Mouse (Mus musculus) limb, embryonic 14.5 days (tissue): ENCODE measurements around the gene Dclk2. TPM values are rescaled to one million over a fixed set of nuclear protein-coding genes. Genes with fewer than 3 reads are reported as not detected.

Experiments used
- ATAC-seq: fragments of 200-750 bp; cut with Nextera tagmentation; 2 replicates; pipeline ENCODE4 v1.8.0; 2017; ENCODE audit warnings: low read depth, moderate number of reproducible peaks, moderate TSS enrichment; ENCODE audit not compliant: low FRiP score
- DNase-seq: peaks from one replicate; pipeline ENCODE4 v3.0.0-alpha.2; 2015; ENCODE audit warnings: low spot score
- H3K27ac ChIP-seq: fragments of 300-500 bp; sonication (generic); replicated peaks from 2 replicates; pipeline ENCODE4 v1.5.1; 2014; ENCODE audit warnings: low read depth, mild to moderate bottlenecking, low read length, moderate library complexity, mixed read lengths
- H3K27me3 ChIP-seq: fragments of 300-500 bp; sonication (generic); 2 replicates; pipeline ENCODE4 v1.6.1; 2014; ENCODE audit warnings: low read length, mixed read lengths; ENCODE audit not compliant: control insufficient read depth, insufficient read depth
- H3K36me3 ChIP-seq: fragments of 300-500 bp; sonication (generic); 2 replicates; pipeline ENCODE4 v1.6.1; 2014; ENCODE audit warnings: mild to moderate bottlenecking, low read length, moderate library complexity, mixed read lengths; ENCODE audit not compliant: control insufficient read depth, insufficient read depth
- H3K4me1 ChIP-seq: fragments of 300-500 bp; sonication (generic); 2 replicates; pipeline ENCODE4 v1.6.1; 2014; ENCODE audit warnings: antibody characterized with exemption, low read length, mixed read lengths; ENCODE audit not compliant: control insufficient read depth, insufficient read depth
- H3K4me2 ChIP-seq: fragments of 300-500 bp; sonication (generic); replicated peaks from 2 replicates; pipeline ENCODE4 v1.6.1; 2014; ENCODE audit warnings: low read depth, mild to moderate bottlenecking, low read length, moderate library complexity; ENCODE audit not compliant: severe bottlenecking
- H3K4me3 ChIP-seq: fragments of 300-500 bp; sonication (generic); replicated peaks from 2 replicates; pipeline ENCODE4 v1.5.1; 2014; ENCODE audit warnings: low read length
- H3K9ac ChIP-seq: fragments of 300-500 bp; sonication (generic); 2 replicates; pipeline ENCODE4 v1.6.1; 2014; ENCODE audit warnings: mild to moderate bottlenecking, low read depth, low read length, moderate library complexity; ENCODE audit not compliant: severe bottlenecking
- H3K9me3 ChIP-seq: fragments of 300-500 bp; sonication (generic); 2 replicates; pipeline ENCODE4 v1.6.1; 2016; ENCODE audit warnings: low read length; ENCODE audit not compliant: control insufficient read depth
- POLR2A ChIP-seq: fragments of 200-500 bp; IDR thresholded peaks from 2 replicates; pipeline ENCODE4 v1.8.0; 2012; ENCODE audit warnings: inconsistent platforms, mild to moderate bottlenecking, moderate library complexity, borderline replicate concordance; ENCODE audit not compliant: insufficient read depth, insufficient read length; ENCODE audit errors: extremely low read depth
- WGBS: fragments of 180-500 bp; shearing (Covaris S2); extraction: QIAGEN DNeasy Blood & Tissue Kit; methylation state at CpG from one replicate; pipeline ENCODE4 v1.1.7; 2014; 5-methylcytosine and 5-hydroxymethylcytosine counted together
- polyA plus RNA-seq, 2 experiments: library from polyadenylated mRNA; depleted of rRNA in 1 of 2; stranded (reverse) in 1 of 2; unstranded in 1 of 2; fragments of >200 nt; fragmentation: Nextera tagmentation in 1 of 2; extraction: Ambion mirVana in 1 of 2; gene quantifications; 2 replicates each; pipeline versions ENCODE4 v1.2.1 to v1.2.3; 2012 to 2014

Gene Dclk2
- polyA plus RNA-seq, 2 experiments, result 5.4 to 16.7 TPM

DNA sequence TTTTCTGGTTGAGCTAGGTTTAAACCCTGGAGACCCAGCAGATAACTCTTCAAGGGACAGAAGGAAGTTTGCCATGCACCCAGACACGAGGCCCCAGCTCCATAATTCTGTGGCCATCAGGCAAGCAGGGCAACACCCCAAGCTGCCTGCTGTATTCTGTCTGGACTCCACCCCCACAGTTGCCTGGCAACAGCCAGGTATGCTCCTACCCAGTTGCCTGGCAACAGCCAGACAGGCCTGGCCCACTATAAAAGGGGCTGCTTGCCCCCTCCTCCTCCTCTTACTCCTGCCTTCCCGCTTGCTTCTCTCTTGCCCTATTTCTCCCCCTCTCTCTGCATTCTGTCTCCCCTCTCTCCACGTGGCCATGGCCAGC is 57.7 kb downstream of the Dclk2 start:
- no peak overlapping the region for H3K9ac ChIP-seq

DNA sequence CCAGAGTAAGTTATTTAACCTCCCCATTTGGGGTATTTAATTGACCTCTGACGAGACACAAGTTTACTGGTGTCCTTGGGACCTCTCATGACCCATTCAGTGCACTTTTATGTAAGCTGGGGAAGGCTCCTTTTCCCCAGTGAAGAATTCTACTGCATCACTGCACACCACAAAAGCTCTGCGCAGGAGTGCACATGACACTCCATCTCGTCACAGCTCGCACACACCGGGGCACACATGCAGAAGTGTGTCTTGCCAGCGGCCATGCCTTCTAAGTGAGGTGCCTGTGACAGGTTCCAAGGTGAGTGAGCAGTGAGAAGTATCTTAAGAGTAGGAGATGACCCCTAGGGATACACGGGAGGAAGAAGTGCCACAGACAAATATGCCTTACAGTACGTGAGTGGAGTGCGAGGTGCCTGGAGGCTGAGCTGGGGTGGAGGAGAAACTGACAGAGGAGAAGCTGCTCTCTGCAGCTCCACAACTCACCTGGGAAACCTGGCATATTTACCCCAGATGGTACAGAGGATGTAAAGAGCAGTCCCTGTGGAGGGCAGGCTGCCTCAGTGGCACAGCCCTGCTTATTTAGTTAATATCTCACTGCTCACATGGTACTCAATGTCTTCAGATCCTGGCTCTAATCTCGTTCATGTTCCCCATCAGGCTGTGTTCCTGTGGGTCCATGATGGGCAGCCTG is 58.3 kb downstream of the Dclk2 start:
- no peak overlapping the region for H3K4me3 ChIP-seq
- no peak for TF ChIP-seq POLR2A
- H3K4me1 ChIP-seq, result peaks cover 26% of the 10 kb centered on the region
- no peaks in the 10 kb centered on the region for H3K36me3 ChIP-seq
- ATAC-seq (no peak), DNase-seq (no peak)
- H3K4me2 ChIP-seq, result 0 out of 2 replicates have a peak overlapping the region, but pooled peaks have one; percentile 17
- H3K27me3 ChIP-seq, result no peaks in the 10 kb centered on the region
- H3K9me3 ChIP-seq, result no peaks in the 10 kb centered on the region
- H3K27ac ChIP-seq, result no peak overlapping the region
- no peak overlapping the region for H3K9ac ChIP-seq
- 57% methylated on average over 10 of the region's 10 CpGs for WGBS

More for the DNA sequence above, 57.7 kb downstream of the Dclk2 start:
- no peak for TF ChIP-seq POLR2A
- Histone ChIP-seq H3K4me3 (no peak overlapping the region), H3K27ac (no peak overlapping the region), H3K4me1 (peaks cover 26% of the 10 kb centered on the region), H3K27me3 (no peaks in the 10 kb centered on the region), H3K4me2 (peak overlapping the region; percentile 17; the same call in 1 of the 2 replicates), H3K9me3 (no peaks in the 10 kb centered on the region), H3K36me3 (no peaks in the 10 kb centered on the region)
- no peak for DNase-seq
- peak; percentile 77 for ATAC-seq
- WGBS, result 3% methylated on average over 3 of the region's 3 CpGs

DNA sequence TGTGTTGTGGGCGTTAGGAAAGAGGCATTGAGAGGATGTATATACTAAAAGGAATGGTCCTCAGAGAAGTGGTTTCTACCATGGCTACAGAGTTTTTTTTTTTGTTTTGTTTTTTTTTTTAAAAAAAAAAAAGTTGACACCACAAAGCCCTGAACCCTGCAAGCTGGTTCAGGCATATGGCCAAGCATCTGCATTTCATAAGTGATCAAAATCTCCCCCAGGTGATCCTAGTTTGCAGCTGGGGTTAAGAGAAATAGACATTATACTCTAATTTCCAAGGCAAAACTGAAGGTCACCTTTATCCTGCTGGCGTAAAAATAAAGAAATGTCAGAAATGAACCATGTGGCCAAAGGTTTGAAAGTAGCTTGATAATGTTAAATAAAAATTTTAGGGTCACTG is 60.9 kb downstream of the Dclk2 start:
- WGBS, result 43% methylated on average over 2 of the region's 2 CpGs
- Histone ChIP-seq H3K27ac (no peak overlapping the region), H3K4me1 (peaks cover 26% of the 10 kb centered on the region), H3K9ac (no peak overlapping the region), H3K36me3 (no peaks in the 10 kb centered on the region), H3K4me3 (no peak overlapping the region), H3K9me3 (no peaks in the 10 kb centered on the region), H3K4me2 (no peak overlapping the region), H3K27me3 (no peaks in the 10 kb centered on the region)
- ATAC-seq (no peak), DNase-seq (no peak)
- TF ChIP-seq POLR2A, result no peak

DNA sequence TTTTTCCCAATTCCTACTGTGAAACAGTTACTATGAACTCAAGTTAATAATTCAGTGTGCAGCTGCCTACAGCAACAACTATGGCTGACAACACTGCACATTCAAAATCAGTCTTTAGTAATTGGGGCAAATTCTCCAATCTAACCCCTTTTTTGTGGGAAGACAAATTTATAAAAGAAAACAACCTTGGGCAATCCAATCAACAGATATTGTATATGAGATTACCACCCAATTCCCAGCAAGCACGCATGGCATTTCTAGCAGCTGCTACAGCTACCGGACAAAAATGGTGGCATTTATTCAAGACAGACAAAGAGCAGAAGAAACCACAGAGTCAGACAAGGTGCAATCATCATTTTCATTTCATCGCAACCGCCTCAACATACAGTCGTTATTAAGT is 62.0 kb downstream of the Dclk2 start:
- ATAC-seq (no peak), DNase-seq (no peak)
- H3K36me3 ChIP-seq, result no peaks in the 10 kb centered on the region
- no peak for TF ChIP-seq POLR2A
- no peak overlapping the region for H3K9ac ChIP-seq
- H3K4me3 ChIP-seq, result no peak overlapping the region
- H3K4me2 ChIP-seq, result no peak overlapping the region
- no peak overlapping the region for H3K27ac ChIP-seq
- peaks cover 26% of the 10 kb centered on the region for H3K4me1 ChIP-seq
- 90% methylated on average over 5 of the region's 5 CpGs for WGBS
- no peaks in the 10 kb centered on the region for H3K27me3 ChIP-seq
- no peaks in the 10 kb centered on the region for H3K9me3 ChIP-seq

DNA sequence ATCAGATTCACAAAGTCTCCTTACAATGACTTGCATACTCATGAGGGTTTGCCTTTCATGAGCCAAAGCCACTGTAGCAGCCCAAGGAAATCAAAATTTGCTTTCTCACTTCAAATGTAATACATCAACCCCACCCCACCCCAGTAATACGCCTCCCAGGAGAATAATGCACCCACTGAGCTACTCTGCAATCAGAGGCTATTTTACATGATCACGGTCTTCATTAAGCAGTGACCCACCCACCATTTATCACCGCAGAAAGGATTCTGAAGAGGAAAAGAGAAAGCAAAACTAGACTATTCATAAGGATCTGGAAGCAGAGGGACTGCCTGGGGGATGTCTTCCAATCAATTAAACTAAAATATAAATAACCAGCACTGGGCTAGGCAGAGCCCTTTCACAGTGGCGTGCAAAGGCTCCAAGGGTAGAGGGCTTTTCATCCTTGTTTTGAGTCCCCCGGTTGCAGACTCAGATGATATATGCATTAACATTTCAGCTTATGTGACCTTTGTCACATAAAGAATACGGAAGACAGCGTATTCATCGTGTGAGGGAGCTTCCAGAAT is 62.7 kb downstream of the Dclk2 start:
- H3K4me1 ChIP-seq, result peaks cover 19% of the 10 kb centered on the region
- no peaks in the 10 kb centered on the region for H3K27me3 ChIP-seq
- H3K4me3 ChIP-seq, result no peak overlapping the region
- no peak overlapping the region for H3K9ac ChIP-seq
- no peaks in the 10 kb centered on the region for H3K9me3 ChIP-seq
- H3K27ac ChIP-seq, result no peak overlapping the region
- H3K4me2 ChIP-seq, result no peak overlapping the region
- ATAC-seq, result no peak
- TF ChIP-seq POLR2A, result no peak
- DNase-seq, result no peak
- WGBS, result 88% methylated on average over 8 of the region's 8 CpGs
- H3K36me3 ChIP-seq, result no peaks in the 10 kb centered on the region
